Mouse (Mus musculus) skeletal muscle tissue, adult 2 months (tissue): ENCODE results near the gene Dgkh.

ENCODE experiments used
- DNase-seq: peaks from one replicate; pipeline ENCODE4 v3.0.0-alpha.2; 2012; ENCODE audit warnings: low read depth, low spot score

Dgkh gene

DNA sequence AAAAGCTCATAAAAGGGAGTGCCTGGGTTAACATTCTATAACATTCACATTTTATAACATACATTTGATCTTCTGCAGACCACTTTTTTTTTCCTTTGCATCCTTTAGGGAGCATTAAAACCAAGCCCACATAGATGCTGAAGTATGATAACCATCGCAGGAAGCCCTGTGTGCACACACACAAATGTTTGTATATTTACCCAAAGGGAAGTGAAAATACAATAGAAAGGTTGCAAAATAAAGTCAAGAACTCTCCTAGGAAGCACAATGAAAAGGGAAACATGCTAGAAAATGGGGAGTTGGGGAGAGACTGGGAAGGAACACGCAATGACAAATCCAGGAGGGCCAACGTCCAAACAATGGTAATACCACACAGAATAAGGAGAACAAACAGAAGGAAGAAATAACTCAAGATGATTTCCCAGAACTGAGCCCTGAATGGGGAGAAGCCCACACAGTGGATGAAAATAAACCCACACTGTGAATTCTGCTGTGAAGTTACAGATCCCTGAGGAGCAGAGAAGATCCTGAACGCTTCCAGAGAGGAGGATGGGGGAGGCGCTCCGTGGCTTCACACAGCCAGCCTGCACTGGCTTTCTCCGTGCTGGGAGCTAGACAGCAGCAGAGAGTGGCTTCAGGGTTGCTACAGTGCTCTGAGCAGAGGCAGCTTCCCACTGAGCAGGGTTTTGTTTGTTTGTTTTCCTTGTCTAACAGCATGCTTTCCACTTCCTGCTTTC, 54.6 kb downstream of the Dgkh start:
- no peak for DNase-seq

DNA sequence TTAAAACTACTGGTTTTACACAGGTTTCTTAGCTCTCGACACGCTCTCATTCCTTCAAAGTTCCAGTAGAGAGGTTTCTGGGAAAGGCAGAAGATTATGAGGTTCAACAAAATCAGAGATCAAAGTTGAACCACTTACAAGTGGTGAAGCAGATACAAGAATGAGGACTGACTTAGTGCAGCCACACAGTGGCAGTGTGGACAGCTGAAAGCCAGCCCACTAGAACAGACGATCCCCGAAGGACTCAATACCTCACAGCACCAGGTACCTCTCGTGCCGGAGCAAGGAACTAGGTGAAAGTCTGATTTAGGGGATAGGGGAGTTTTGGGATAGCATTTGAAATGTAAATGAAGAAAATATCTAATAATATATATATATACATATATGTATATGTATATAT, 56.1 kb downstream of the Dgkh start:
- peak; percentile 21 for DNase-seq

DNA sequence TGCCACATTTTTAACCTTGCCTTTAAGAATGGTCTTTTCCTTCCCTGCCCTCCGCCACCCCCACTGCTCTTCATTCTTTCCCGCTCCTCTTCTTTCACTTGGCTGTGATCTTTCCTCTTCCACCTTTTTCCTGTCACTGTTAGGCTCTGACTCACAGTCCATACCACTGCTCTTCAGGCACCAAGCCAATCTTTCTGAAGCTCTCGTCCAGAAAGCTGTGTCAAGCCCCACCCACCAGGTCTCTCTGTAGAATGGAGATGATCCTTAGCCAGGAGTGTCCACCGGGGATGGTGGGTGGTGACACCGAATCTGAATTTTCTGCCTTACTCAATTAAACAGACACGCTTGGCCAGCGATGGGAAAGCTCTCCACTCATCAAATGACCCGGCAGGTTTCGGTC, 58.0 kb downstream of the Dgkh start:
- DNase-seq, result no peak

DNA sequence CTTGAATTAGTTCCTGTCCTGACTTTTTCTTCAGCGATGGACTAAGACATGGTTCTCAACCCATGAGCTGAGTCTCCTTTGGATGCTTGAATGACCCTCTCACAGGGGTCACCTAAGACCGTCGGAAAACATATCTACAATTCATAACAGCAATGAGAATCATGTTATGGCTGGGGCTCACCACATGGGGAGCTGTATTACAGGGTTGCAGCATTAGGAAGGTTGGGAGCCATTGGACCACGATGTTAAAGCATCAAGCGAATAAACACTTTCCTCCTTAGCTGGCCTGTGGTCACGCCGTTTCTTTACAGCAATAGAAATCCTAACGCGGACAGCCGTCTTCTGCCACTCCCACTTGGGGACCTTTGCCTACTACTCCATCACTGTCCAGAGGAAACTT, 62.6 kb downstream of the Dgkh start:
- DNase-seq, result no peak

DNA sequence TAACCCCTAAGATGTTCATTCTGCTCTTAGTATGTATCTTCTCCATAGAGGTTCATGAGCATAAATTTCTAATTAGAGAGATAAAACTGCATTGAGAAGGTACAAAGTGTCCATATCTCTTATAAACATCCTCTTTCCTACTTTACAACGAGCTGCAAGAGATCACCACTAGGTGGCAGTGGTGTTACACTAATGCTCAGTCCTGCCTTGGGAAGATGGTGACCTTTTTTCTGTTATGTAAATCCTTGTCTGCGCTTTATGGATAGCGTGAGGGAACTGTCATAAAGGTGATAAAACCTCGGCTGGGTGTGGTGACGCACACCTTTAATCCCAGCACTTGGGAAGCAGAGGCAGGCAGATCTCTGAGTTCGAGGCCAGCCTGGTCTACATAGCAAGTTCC, 64.3 kb downstream of the Dgkh start:
- peak; percentile 78 for DNase-seq

DNA sequence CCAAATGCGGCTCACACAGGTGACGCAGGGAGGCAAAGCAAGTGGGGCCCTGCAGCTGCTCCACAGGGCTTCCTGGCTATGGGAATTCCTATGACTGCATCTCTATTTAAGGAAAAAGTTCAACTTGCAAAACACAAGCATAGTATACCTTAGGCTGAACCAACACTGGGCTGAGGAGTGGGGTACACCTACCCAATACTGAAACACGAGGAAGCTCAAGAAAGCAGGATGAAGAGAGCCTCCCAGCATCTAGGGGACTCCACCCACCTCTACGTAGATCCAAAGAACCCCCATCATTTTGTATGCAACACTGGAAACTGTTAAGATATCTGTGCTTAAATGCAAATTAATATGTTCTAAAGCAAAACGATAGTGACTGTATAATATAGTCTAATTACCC, 64.8 kb downstream of the Dgkh start:
- no peak for DNase-seq

DNA sequence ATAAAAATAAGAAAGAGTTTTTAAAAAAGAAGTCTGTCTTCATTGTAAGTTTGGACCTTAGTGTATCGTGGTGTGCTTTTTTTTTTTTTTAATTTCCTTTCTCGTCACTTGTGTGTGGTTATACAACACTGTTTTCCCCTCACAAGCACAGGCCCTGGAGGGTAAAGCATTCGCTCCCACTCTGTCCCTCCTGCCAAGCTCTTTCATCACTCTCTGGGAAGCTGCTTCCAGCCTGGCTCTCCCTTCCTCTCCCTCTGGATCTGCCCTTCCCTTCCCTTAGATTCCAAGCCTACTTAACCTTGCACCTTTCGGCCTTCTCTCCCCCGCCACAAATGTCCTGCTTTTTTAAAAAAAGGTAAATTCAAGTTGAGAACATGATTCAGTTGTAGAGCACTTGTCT, 69.9 kb downstream of the Dgkh start:
- no peak for DNase-seq

DNA sequence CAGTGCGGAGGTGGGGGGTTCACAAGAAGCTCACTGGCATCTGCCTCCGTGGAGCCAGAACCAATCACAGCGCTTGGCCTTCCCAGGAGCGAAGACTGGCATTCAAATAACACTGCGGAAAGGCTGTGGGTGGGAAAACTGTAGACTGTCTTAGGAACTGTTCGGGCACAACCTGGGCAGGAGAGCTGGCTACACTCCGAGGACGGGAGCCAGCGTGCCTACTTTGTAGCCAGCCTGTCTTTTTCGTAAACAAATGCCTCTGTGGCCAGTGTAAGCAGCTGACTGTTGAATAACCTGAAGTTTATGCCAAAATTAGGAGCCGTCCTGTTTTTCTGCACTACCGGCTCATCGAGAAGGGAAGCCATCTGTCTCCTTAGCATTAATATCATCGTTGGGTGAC, 71.1 kb downstream of the Dgkh start:
- no peak for DNase-seq

DNA sequence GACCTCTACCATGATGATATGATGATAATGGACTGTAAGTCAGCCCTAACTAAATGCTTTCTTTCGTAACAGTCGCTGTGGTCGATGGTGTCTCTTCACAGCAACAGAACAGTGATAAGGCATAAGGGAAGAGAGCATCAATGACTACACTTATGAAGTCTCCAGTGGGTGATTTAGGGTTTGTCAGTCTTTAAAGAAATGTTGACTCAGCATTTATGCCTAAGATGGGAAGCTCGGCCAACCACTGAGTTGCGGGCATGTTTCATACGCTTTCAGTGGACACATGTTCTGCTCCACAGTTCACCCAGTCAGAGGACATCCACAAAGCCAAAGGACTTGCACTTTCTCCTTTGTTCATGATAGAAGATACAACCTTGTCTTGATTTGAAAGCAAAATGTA, 73.9 kb downstream of the Dgkh start:
- no peak for DNase-seq

DNA sequence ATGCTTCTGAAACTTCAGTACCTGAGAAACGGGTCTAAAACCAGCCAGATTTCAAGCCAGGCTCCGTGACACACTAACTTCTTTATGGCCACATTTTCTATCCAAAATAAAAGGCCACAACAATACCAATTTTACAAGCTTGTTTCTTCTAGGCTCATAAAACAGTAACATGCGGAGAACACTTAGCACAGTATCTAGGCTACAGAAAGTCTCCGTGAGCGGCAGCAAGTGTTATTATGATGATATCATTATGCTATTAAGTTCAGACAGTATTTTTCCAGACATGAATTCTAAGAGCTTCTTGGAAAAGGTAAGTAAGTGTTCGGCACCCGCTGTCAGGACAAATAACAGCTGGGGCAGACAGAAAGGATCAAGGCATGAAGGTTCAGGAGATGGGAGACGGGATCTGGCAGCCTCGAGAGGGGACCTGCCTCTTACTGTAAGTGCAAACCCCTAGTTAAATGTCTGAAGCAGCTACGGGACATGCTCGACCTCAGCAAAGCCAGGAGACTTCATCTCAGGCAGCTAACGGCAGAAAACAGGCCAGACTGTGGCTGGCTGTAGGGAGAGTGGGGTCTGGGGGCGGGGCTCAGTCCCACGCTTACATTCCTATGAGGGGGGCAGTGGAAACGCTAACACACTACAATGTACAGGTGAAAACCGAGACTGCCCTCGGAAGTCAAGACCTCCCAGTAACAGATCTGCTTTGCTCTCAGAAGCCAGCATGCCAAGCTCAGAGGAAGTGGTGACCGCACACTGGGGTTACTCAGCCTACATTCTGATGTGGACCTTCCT, 75.5 kb downstream of the Dgkh start:
- no peak for DNase-seq

DNA sequence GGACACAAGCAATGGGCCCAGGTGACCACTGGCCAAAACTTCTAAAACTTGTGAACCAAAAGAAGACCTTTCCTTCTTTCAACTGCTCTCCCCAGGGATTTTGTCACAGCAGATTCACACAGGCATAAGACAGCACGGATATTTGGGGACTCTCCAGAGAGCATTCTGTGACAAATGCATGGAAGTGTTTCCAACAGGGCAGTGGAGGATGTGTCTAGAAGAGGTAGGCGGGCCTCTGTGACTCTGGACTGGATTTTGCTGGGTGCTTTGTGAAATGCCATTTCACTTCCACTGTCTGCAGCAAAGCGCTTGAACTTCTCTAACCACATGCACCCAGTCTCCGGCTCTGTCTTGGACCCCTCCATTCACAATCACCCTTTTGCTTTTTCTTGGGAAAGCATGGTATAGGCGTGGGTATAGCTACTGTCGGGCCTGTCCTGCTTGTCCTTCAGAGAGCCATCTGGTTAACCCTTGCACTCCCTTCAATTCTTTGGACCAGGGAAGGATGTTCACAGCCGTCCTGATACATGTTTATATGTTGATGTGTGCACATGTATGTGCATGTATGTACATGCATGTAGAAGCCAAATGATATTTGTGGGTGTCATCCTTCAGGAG, 77.5 kb downstream of the Dgkh start:
- no peak for DNase-seq

DNA sequence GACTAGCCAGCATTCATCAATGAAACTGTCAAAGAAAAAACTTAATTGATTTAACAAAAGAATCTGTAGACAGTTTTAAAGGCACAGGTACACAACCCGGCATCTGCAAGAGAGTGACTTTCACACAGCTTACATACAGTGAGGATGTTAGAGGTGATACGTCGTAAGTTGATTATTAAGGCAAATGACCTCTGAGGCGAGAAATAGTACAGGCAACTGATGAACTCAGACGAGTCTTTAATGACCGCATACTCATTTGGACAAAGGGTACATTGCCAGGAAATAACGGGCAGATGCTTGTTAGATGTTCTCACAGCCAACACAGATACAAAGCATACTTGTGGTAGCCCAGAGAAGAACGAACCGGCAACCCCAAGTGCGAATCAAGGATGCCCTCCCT, 78.4 kb downstream of the Dgkh start:
- DNase-seq, result no peak

DNA sequence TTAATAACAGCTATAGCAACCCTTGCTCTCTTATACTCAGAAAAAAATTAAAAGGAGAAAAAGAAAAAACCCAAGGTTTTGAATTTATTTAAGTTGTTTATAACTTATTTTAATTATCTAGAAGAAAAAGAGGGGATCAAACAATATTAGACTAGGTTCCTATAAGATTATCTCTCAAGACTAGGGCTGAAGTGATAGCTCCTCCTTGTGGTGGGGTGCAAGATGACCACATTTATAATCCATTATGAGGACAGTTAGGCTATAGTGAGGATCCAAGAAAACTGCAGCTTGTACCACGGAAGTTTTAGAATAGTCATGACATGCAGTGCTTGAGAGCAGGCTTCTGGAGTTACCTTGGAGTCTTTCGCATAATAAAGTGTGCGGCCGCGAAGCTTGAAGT, 79.2 kb downstream of the Dgkh start:
- DNase-seq, result no peak

DNA sequence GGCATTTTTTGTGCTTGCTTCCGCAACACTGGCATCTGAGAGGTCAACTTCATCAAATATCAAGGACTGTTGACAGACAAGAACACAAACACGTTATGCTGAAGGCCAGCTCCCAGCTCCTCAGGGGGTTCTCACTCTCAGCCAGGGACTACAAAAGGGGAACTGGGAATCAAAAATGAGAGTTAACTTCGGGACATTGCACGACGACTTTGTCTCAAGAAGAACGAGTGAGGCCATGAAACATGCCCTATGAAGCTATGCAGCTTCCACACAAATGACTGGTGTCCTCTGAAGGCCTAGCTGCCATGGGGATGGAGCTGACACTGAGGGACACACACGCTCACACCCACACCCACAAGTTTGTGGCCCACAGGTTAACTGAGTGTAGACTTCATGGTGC, 80.9 kb downstream of the Dgkh start:
- no peak for DNase-seq

DNA sequence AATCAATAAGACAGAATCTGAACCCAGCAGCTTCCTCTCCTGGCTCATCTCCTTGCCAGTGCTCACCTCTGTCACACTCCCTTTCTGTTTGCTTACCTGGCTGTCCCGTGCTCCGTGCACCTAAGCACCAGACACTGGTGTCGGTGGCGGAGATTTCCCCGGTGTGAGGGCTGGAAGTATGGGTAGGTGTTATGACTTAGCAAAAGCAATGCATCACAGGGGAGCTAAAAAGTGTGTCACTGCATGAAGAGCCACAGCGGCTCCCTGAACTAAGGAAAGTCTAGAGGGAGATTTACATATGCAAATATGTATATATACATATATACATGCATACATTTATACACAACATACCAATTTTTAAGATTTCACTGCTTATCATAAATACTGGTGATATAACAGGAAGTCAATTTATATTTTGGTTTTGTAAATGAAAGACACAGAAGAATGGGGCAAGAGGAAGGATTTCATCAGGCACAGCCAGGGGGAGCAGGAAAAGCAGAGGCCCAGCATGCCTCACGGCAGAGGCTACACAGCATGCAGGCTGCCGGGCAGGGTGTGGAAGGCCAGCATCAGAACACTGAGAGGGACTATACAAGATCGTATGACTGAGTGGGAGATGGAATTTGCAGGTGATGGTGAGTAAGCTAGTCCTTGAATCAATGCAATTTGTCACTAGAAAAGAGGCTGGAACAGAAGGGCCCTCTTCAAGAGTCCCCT, 82.0 kb downstream of the Dgkh start:
- DNase-seq, result no peak

DNA sequence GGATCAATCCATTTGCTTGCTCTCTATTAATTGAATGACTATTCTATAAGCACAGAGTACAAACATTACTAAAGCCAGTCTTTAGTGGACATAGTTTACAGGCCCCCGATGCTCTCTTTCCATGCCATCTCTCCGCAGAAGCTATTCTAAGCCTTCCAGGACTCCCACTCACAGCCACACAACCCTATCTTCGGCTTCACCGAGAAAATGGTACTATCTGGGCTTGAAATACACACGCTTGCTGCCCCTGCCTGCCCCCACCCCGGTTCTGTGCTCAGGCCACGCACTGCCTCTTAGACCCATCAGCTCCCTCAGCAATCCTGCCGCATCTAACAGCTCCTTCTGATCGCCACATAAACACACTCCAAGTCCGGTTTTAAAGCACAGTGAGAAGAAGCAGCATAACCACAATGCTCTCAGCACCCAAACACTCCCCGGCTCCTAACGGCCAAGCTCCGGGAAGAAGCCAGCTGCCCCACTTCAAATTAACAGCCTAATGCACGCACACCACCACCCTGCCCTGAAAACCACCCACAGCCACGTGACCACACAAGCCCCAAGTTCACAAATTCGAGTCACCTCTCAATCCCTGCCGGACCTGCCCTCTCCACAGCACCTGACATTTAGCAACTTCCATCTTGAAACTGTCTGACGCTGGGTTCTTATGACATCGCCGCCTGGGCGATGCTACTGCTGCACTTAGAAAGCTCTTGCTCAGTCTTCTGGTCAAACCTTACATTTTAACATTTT, 82.9 kb downstream of the Dgkh start:
- DNase-seq, result no peak

DNA sequence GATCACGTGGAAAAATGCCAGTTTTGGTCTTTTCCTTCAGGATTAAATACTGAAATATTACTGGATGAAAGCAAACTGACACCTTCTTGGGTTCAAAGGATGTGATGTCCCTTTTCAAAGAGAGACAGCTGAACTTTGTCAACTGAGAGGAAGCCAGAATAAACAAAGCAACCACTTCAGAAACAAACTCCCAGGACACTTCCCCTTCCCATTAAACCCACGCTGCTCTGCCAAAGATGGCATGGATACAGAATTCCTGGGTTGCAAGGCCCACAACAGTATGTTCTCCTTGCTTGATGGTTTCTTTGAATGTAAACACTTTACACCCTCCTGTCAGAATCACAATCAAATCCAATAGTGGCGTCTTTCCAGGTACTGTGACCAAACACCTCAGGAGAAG, 87.0 kb downstream of the Dgkh start:
- DNase-seq, result no peak

DNA sequence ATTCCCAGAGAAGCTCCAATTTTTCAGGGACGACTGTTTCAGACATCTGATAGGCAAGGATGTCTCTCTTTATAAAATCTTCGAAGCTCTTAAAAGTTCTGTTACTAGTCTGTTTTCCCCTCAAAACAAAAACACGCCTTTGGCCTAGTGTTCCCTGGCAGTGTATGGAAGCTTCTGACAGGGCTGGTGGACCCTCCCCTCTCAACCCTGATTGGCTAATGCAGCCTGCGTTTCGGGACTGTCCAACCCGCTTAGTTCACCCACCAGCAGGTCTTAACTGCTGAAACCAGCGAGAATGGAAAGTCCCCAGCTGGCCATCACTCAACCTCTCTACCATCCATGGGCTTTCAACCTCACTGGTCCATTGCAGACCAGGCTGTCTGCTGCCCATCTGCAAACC, 91.3 kb downstream of the Dgkh start:
- DNase-seq, result no peak

DNA sequence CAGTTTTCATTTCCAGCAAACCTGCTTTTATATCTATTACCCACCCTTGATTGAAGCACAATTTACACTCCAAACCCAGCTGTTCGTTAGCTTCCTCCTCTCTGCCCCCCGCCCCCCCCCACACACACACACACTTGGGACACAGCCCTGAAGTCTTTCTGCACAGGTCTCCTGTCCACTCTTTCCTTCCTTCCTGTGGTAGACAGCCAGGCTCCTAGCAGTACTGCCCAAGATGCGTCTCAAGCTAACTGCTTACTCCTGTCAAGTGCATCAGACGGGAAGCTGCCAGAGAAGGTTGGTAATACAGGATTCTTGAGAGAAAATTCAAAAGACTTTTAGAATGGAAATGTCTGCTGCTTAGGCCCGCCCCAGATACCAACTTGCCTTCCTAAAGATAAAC, 92.9 kb downstream of the Dgkh start:
- DNase-seq, result no peak

DNA sequence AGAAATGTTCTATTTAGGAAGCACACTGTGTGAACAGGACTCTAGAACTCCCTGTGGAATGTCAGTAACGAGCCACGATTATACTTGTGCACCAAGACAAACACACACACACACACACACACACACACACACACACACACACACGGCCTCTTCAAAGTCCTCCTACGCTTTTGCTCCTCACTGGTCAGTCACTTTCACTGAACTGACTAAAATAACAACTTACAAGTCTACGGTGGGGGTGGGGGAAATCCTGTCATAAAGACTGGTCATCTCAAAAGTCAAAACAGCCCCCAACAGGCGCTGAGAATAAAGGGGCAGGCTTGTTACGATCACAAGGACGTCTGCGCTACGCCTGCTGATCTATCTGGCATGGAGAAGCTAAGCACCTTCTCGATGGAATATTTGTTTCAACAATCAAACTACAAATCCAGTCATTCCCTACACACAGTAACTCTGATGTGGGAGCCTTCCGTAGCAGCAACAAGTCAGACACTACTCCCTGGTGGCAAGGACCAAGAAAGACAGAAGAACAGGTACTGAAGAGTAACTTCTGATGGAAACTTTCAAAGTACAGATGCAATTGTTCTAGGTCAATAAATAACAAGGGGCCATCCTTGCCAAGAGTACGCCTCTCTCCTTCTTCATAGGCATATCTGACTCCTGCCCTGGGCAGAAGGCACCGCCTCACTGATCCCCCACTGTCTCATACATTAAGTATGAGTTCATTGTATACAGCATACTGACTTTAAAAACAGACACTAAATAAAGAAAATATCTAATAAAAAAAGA, 96.8 kb downstream of the Dgkh start:
- no peak for DNase-seq

DNA sequence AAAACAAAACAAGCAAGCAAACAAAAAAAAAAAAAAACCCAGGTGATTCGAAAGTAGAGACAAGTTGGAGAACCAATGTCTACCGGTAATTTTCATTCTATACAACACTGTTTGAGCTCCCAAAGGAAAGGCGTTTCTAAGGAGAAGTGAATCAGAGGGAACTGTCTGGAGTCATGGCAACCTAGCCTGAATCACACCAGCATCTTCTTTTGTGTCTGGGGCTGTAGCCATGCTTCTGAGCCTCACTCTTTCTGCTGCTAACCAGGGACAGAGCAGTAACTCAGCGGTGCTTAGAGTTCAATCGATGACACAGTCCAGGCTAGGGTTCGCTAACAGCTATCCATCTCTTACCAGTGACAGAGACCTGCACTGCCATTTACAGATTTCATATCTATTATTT, 99.8 kb downstream of the Dgkh start:
- DNase-seq, result no peak
